Mouse (Mus musculus) G1E (cell line): ENCODE data around the gene 4930467E23Rik.
"Not testable (repeated sequence)": the region's sequence is repeated elsewhere in the genome, so short reads cannot be mapped to it uniquely, and the experiment has no call there.

Source experiments
- CTCF ChIP-seq: IDR thresholded peaks from 2 replicates; pipeline ENCODE4 v1.5.1; 2012; ENCODE audit warnings: low read depth, low read length, inconsistent platforms, mixed read lengths
- GATA1 ChIP-seq: IDR thresholded peaks from 2 replicates; pipeline ENCODE4 v1.6.1; 2012; ENCODE audit warnings: borderline replicate concordance, low read length, inconsistent platforms, mixed read lengths
- POLR2AphosphoS5 ChIP-seq: IDR thresholded peaks from 2 replicates; pipeline ENCODE4 v1.6.1; 2012; ENCODE audit warnings: low read depth, low read length, inconsistent platforms; ENCODE audit not compliant: insufficient replicate concordance
- TAL1 ChIP-seq: conservative IDR thresholded peaks from 2 replicates; pipeline ENCODE4 v1.6.1; 2012; ENCODE audit warnings: low read depth, low read length, inconsistent platforms, mixed read lengths

GRCm38 (mm10) chr8:19698123-19698522 is 31.3 kb upstream of the 4930467E23Rik start:
- not testable (repeated sequence) for TF ChIP-seq CTCF, TAL1, POLR2AphosphoS5, GATA1
